Mouse (Mus musculus) liver, embryonic 13.5 days (tissue): ENCODE data around the gene Meltf. TPM values are rescaled to one million over a fixed set of nuclear protein-coding genes. Genes with fewer than 3 reads are reported as not detected.
A peak's percentile ranks its signal among the peaks of the same experiment; 100 is the strongest.

Experiments
- ATAC-seq: fragments of 200-750 bp; cut with Nextera tagmentation; 2 replicates; pipeline ENCODE4 v1.8.0; 2017; ENCODE audit warnings: low read depth, mild to moderate bottlenecking, moderate number of reproducible peaks, moderate library complexity
- DNase-seq: peaks from one replicate; pipeline ENCODE4 v3.0.0; 2022
- H3K27ac ChIP-seq: fragments of 300-500 bp; sonication (generic); 2 replicates; pipeline ENCODE4 v1.5.1; 2015; ENCODE audit warnings: moderate library complexity, mild to moderate bottlenecking, inconsistent platforms
- H3K27me3 ChIP-seq: fragments of 300-500 bp; sonication (generic); 2 replicates; pipeline ENCODE4 v1.6.1; 2015; ENCODE audit warnings: mild to moderate bottlenecking, inconsistent platforms
- H3K36me3 ChIP-seq: fragments of 300-500 bp; sonication (generic); 2 replicates; pipeline ENCODE4 v1.6.1; 2015; ENCODE audit warnings: mild to moderate bottlenecking, inconsistent platforms
- H3K4me1 ChIP-seq: fragments of 300-500 bp; sonication (generic); replicated peaks from 2 replicates; pipeline ENCODE4 v1.6.1; 2015; ENCODE audit warnings: inconsistent platforms
- H3K4me2 ChIP-seq: fragments of 300-500 bp; sonication (generic); 2 replicates; pipeline ENCODE4 v1.6.1; 2015; ENCODE audit warnings: inconsistent platforms, mild to moderate bottlenecking, moderate library complexity
- H3K4me3 ChIP-seq: fragments of 300-500 bp; sonication (generic); replicated peaks from 2 replicates; pipeline ENCODE4 v1.5.1; 2015; ENCODE audit warnings: mild to moderate bottlenecking, inconsistent platforms
- H3K9ac ChIP-seq: fragments of 300-500 bp; sonication (generic); 2 replicates; pipeline ENCODE4 v1.6.1; 2015; ENCODE audit warnings: mild to moderate bottlenecking, inconsistent platforms
- H3K9me3 ChIP-seq: fragments of 300-500 bp; sonication (generic); replicated peaks from 2 replicates; pipeline ENCODE4 v1.6.1; 2016; ENCODE audit warnings: inconsistent platforms
- WGBS: fragments of 180-500 bp; shearing (Covaris S2); methylation state at CpG from one replicate; pipeline ENCODE4 v1.1.7; 2015; ENCODE audit not compliant: insufficient replicate concordance; 5-methylcytosine and 5-hydroxymethylcytosine counted together
- polyA plus RNA-seq: library from polyadenylated mRNA; unstranded; fragments of >200 nt; fragmentation: Nextera tagmentation; extraction: Ambion mirVana; gene quantifications from 2 replicates; pipeline ENCODE4 v1.2.1, GENCODE M21; 2015

The Meltf gene
- polyA plus RNA-seq, 1 experiment from 2014 or later = 0.10 TPM

DNA sequence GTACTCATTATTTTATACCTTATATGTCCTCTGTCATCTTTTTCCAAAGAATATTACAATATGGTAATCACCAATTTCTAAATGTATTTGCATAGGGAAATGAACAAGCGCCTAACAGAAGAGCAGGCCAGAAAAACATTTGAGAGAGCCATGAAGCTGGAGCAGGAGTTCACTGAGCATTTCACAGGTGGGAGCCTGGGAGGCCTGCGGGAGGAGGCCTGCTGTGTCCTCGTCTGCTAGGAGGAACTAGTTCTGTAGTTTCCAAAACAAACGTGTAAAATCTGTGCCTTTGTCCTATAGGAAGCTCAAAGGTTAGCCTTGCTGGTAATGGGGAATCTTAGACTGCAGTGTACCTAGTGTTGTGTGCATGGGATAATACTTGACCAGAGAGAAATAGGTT, 10.9 kb upstream of the Meltf start:
- Histone ChIP-seq H3K4me3 (no peak overlapping the region), H3K27me3 (no peaks in the 10 kb centered on the region), H3K4me1 (no peaks in the 10 kb centered on the region), H3K4me2 (no peak overlapping the region), H3K27ac (no peak overlapping the region), H3K9ac (no peak overlapping the region), H3K9me3 (no peaks in the 10 kb centered on the region), H3K36me3 (peaks cover 61% of the 10 kb centered on the region)
- 72% methylated on average over 4 of the region's 4 CpGs for WGBS
- no peak for DNase-seq
- ATAC-seq = no peak

GRCm38 (mm10) chr16:31873721-31874120, 4.9 kb upstream of the Meltf start:
- Histone ChIP-seq H3K4me3 (no peak overlapping the region), H3K9me3 (no peaks in the 10 kb centered on the region), H3K4me2 (no peak overlapping the region), H3K27ac (no peak overlapping the region), H3K9ac (no peak overlapping the region), H3K27me3 (no peaks in the 10 kb centered on the region), H3K4me1 (no peaks in the 10 kb centered on the region), H3K36me3 (peaks cover 31% of the 10 kb centered on the region)
- ATAC-seq (no peak), DNase-seq (no peak)
- WGBS = 88% methylated on average over 8 of the region's 8 CpGs

- Histone ChIP-seq H3K4me1 (0 out of 2 replicates have a peak, but pooled peaks cover 3% of the 10 kb centered on the region), H3K27ac (no peak overlapping the region), H3K36me3 (peaks cover 23% of the 10 kb centered on the region), H3K9me3 (no peaks in the 10 kb centered on the region), H3K9ac (no peak overlapping the region), H3K4me2 (no peak overlapping the region), H3K27me3 (0 out of 2 replicates have a peak, but pooled peaks cover 3% of the 10 kb centered on the region), H3K4me3 (no peak overlapping the region)
- ATAC-seq (no peak), DNase-seq (no peak)
- WGBS = 80% methylated on average over 4 of the region's 4 CpGs
Observed at GRCm38 (mm10) chr16:31875391-31875790, 3.2 kb upstream of the Meltf start.

- Histone ChIP-seq H3K4me2 (no peak overlapping the region), H3K27me3 (0 out of 2 replicates have a peak, but pooled peaks cover 4% of the 10 kb centered on the region), H3K4me1 (0 out of 2 replicates have a peak, but pooled peaks cover 3% of the 10 kb centered on the region), H3K9ac (no peak overlapping the region), H3K4me3 (no peak overlapping the region), H3K36me3 (peaks cover 19% of the 10 kb centered on the region), H3K27ac (no peak overlapping the region), H3K9me3 (no peaks in the 10 kb centered on the region)
- WGBS = 63% methylated on average over 10 of the region's 10 CpGs
- DNase-seq (no peak), ATAC-seq (no peak)
Observed at GRCm38 (mm10) chr16:31876386-31876785, 2.2 kb upstream of the Meltf start.

DNA sequence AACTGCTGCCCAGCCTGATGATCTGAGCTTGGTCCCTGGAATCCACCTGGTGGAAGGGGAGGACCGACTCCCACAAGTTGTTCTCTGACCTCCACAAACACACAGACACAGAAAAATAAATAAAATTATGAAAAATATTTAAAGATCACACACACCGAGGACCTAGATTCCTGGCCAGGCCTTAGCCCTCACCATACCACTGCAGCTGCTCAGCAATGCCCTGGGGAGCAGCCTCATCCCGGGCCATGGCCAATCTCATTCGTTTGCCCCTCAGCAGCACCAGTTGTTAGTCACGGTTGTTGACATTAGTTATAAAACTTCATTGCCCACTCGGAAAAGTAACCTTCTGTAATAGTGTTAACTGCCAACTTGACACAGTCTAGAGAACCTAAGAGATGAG, 558 bp upstream of the Meltf start:
- 68% methylated on average over 6 of the region's 6 CpGs for WGBS

DNA sequence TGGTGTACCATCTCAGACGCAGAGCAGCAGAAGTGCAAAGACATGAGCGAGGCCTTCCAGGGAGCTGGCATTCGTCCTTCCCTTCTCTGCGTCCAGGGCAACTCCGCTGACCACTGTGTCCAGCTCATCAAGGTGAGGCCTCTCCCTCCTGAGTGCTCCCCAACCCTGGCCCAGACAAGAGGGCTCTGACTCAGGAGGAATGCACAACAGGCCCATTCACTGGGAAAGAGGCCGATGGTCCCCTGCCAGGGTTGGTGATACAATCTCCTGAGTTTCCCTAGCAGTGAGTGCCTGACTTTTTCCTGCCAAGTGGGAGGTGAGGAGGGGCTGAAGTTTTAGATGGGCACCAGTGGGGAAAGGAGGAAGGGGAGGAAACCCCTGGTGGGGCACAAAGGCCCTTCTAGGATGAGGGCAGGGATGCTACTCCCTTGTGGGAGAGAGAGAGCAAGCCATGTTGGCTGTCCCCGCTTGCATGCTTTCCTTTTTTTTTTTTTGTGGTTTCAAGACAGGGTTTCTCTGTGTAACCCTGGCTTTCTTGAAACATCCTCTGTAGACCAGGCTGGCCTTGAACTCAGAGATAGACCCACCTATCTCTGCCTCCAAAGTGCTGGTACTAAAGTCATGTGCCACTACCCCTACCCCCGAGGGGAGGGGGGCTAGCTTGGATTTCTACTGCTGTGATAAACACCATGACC, 1.7 kb downstream of the Meltf start:
- Histone ChIP-seq H3K4me2 (no peak overlapping the region), H3K9me3 (no peaks in the 10 kb centered on the region), H3K36me3 (no peaks in the 10 kb centered on the region), H3K4me3 (no peak overlapping the region), H3K4me1 (peaks cover 14% of the 10 kb centered on the region), H3K27ac (no peak overlapping the region), H3K9ac (no peak overlapping the region), H3K27me3 (0 out of 2 replicates have a peak, but pooled peaks cover 4% of the 10 kb centered on the region)
- no peak for DNase-seq
- 68% methylated on average over 8 of the region's 8 CpGs for WGBS
- ATAC-seq = no peak

More for the DNA sequence above, 558 bp upstream of the Meltf start:
- Histone ChIP-seq H3K4me3 (no peak overlapping the region), H3K4me1 (peaks cover 3% of the 10 kb centered on the region; the same call in 1 of the 2 replicates), H3K4me2 (no peak overlapping the region), H3K27me3 (0 out of 2 replicates have a peak, but pooled peaks cover 4% of the 10 kb centered on the region), H3K36me3 (peaks cover 11% of the 10 kb centered on the region; the same call in 1 of the 2 replicates), H3K27ac (no peak overlapping the region), H3K9ac (no peak overlapping the region), H3K9me3 (no peaks in the 10 kb centered on the region)
- ATAC-seq (no peak), DNase-seq (no peak)

DNA sequence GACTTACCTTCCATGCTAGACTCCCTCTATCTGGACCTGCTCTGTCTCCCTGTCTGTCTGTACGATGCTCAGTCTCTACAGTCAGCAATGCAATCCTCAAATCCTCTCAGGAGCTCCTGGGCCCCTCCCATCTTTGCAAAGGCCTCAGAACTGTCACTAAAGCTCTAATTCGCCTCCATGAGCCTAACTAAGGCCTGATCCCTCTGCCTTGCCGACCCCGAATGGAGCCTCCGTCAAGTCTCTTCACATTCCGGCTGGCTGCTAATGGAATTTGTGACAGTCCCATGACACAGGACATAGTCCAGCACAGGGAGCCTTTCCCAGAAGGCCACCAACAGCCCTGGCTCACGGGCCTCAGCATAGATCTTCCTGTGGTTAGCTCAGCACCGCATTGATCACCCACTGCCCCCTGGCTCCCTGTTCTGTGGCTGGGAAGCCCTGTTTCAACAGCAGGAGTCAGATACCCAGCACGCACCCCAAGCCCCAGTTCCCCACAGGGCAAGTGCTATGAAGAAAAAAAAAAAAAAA, 3.8 kb downstream of the Meltf start:
- WGBS = 59% methylated on average over 9 of the region's 9 CpGs
- DNase-seq (no peak), ATAC-seq (no peak)
- Histone ChIP-seq H3K9ac (no peak overlapping the region), H3K4me1 (peaks cover 14% of the 10 kb centered on the region), H3K27me3 (0 out of 2 replicates have a peak, but pooled peaks cover 4% of the 10 kb centered on the region), H3K4me2 (no peak overlapping the region), H3K9me3 (no peaks in the 10 kb centered on the region), H3K4me3 (no peak overlapping the region), H3K36me3 (no peaks in the 10 kb centered on the region), H3K27ac (no peak overlapping the region)

- no peak overlapping the region for H3K27ac ChIP-seq
Observed at GRCm38 (mm10) chr16:31883302-31883701, 4.7 kb downstream of the Meltf start.

GRCm38 (mm10) chr16:31883902-31884301, 5.3 kb downstream of the Meltf start:
- ATAC-seq (peak; percentile 29; the same call in 1 of the 2 replicates), DNase-seq (no peak)
- H3K9me3 ChIP-seq = no peaks in the 10 kb centered on the region
- H3K4me2 ChIP-seq = peak overlapping the region; percentile 41; the same call in 1 of the 2 replicates
- peaks cover 12% of the 10 kb centered on the region for H3K4me1 ChIP-seq
- 0 out of 2 replicates have a peak, but pooled peaks cover 4% of the 10 kb centered on the region for H3K27me3 ChIP-seq
- H3K9ac ChIP-seq = no peak overlapping the region
- WGBS = 12% methylated on average over 6 of the region's 6 CpGs
- no peak overlapping the region for H3K4me3 ChIP-seq
- no peak overlapping the region for H3K27ac ChIP-seq
- no peaks in the 10 kb centered on the region for H3K36me3 ChIP-seq

More at GRCm38 (mm10) chr16:31883302-31883701, 4.7 kb downstream of the Meltf start:
- Histone ChIP-seq H3K4me1 (peaks cover 14% of the 10 kb centered on the region), H3K4me2 (no peak overlapping the region; the same call in 1 of the 2 replicates), H3K9me3 (no peaks in the 10 kb centered on the region), H3K36me3 (no peaks in the 10 kb centered on the region), H3K27me3 (0 out of 2 replicates have a peak, but pooled peaks cover 4% of the 10 kb centered on the region), H3K9ac (no peak overlapping the region), H3K4me3 (no peak overlapping the region)
- 55% methylated on average over 14 of the region's 14 CpGs for WGBS
- no peak for ATAC-seq
- DNase-seq = no peak

DNA sequence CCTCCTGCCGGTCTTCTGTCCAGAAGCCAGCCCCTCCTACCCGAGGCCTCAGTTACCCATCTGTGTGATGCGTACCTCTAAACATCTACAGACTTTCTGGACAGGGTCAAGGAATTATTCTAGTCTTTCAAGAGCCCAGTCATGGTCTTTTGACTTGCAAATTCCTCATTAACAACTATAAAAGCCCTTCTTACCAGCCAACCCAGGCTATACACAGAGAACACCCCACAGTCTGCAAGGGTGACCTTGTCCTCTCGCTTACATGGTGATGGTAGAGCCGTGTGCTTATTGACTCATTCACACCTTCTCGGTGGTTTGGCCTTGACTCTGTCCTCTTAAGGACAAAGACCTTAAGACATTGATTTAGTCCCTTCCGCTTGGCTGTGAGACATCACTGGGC, 12.3 kb downstream of the Meltf start:
- DNase-seq (no peak), ATAC-seq (no peak)
- H3K36me3 ChIP-seq = no peaks in the 10 kb centered on the region
- H3K9me3 ChIP-seq = no peaks in the 10 kb centered on the region
- H3K4me1 ChIP-seq = no peaks in the 10 kb centered on the region
- no peak overlapping the region for H3K4me3 ChIP-seq
- no peak overlapping the region for H3K27ac ChIP-seq
- H3K27me3 ChIP-seq = no peaks in the 10 kb centered on the region
- WGBS = 65% methylated on average over 7 of the region's 7 CpGs
- no peak overlapping the region for H3K4me2 ChIP-seq
- no peak overlapping the region for H3K9ac ChIP-seq

GRCm38 (mm10) chr16:31893396-31894141, 15.0 kb downstream of the Meltf start:
- ATAC-seq (no peak), DNase-seq (no peak)
- no peak overlapping the region for H3K4me2 ChIP-seq
- H3K4me3 ChIP-seq = no peak overlapping the region
- no peaks in the 10 kb centered on the region for H3K27me3 ChIP-seq
- H3K27ac ChIP-seq = no peak overlapping the region
- H3K9ac ChIP-seq = no peak overlapping the region
- peaks cover 7% of the 10 kb centered on the region; the same call in 1 of the 2 replicates for H3K4me1 ChIP-seq
- no peaks in the 10 kb centered on the region for H3K36me3 ChIP-seq
- H3K9me3 ChIP-seq = no peaks in the 10 kb centered on the region
- 72% methylated on average over 5 of the region's 5 CpGs for WGBS
